Mouse (Mus musculus): ENCODE results near the gene Rlim.

The Rlim gene

DNA sequence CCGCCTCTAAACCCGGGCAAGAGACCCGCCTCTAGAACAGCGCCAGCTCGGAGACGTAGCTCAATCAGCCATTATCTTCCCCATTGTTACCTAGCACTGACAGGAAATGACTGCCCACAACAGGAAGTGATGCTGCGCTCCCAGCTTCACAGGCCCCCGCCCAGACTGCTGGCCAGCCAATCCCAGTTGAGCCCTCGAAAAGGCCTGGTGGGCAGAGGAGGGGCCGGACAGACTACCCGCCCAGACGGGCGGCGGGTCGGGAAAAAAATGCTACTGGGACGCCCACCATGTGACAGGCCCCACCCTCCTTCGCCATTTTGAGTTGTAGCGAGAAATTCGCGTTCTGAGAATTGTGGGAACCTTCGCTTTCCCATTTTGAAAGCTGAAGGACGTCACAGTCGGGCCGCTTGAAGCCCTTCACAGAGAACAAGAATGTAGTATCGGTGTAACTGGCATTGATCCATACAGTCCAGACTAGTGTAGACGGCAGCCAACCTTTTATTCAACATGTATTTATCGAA, at the start of gene Rlim:
Gene Rlim, minus strand, starts transcription at position 116 of the 521 bp plus-strand sequence.
- peak; percentile 91 for DNase-seq (ENCODE audit: low read depth, low spot score)

DNA sequence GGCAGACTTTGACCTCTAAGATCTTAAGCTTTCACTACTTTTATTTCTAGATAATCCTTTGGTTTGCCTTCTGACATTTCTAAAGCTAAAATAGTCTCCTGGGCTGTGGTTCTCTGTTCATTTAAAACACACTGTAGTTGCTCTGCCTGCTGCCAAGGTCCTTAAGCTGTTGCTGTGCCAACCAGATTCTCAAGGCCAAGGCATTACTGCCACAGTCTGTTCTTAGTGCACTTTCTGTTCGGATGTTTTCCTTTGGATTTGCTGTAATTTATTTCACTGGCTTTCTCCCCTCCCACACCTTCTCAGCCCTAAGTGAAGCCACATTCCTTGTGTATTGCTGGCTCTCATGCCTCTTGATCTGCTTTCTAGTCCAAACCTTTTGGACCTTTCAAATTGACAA, 36.1 kb upstream of the Rlim start:
- no peak for DNase-seq (ENCODE audit: low read depth, low spot score)

- DNase-seq (ENCODE audit: low read depth, low spot score): no peak
Measured at GRCm38 (mm10) chrX:104015048-104015447, 34.0 kb upstream of the Rlim start.

- no peak for DNase-seq (ENCODE audit: low read depth, low spot score)
Measured at GRCm38 (mm10) chrX:104013318-104013811, 32.3 kb upstream of the Rlim start.

DNA sequence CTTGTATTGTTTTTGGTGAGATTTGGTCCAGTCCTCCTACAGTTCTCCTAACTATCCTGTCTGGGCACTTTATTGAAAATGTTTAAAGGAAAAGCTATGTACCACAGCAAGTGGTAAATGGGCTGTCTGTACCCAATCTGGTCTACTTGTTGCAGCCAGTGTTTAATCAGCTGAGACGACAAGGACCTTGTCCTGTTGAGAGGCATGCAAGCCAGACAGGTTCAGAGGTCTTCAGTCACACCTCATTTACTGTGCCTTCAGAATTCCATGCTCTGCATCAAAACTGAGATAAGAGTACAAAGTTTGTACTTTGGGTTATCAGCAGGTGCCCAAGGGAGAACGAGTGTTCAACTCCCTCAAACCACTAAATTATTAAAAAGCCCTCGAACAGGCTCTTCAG, 13.7 kb upstream of the Rlim start:
- DNase-seq (ENCODE audit: low read depth, low spot score): no peak

DNA sequence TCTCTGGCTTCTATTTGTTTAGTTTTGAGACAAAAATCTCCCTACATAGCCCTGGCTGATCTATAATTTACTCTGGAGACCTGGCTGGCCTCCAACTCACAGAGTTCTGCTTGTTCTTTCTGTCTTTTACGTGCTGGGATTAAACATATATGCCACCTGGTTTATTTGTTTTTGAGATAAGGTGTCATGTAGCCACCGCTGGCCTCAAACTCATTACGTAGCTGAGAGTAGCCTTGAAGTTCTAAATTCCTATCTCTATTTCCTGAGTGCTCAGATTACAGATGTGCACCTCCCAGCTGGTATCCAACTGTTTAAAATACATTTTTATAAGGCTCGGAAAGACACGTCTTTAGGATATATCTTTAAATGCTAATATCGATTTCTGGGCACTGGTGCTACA, 12.8 kb upstream of the Rlim start:
- DNase-seq (ENCODE audit: low read depth, low spot score): no peak

GRCm38 (mm10) chrX:103991702-103992101, 10.6 kb upstream of the Rlim start:
- no peak for DNase-seq (ENCODE audit: low read depth, low spot score)

- no peak for DNase-seq (ENCODE audit: low read depth, low spot score)
Measured at GRCm38 (mm10) chrX:103990392-103990791, 9.3 kb upstream of the Rlim start.

DNA sequence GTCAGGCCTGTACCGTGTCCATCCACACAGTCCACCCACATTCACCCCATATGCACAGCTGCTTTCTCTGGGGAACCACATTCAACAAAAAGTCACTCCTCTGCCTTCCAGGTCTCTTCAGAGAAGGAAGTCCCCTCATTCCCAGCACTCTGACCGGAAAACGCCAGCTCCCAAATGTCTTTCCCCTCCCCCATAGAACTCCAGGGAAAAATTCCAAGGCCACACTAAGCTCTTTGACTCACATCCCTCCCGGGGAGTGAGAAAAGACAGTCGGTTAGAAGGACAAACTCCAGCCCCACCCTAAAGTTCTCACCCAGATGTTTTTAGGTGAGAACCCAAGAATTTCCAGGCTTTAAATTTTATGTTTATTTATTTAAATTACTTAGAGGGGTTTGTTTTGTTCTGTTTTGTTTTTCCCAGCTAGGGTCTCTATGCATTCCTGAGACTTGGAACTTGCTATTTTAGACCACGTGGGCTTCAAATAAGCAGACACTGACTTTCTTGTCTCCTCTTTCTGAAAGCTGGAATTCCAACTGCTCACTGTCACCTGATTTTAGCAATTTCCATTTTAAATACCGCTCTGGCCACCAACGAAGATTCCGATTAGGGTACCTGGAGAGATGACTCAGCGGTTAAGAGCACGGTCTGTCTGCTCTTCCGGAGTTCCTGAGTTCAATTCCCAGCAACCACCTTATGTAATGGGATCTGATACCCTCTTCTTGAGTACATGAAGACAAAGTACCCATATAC, 6.3 kb upstream of the Rlim start:
- DNase-seq (ENCODE audit: low read depth, low spot score): peak; percentile 30

DNA sequence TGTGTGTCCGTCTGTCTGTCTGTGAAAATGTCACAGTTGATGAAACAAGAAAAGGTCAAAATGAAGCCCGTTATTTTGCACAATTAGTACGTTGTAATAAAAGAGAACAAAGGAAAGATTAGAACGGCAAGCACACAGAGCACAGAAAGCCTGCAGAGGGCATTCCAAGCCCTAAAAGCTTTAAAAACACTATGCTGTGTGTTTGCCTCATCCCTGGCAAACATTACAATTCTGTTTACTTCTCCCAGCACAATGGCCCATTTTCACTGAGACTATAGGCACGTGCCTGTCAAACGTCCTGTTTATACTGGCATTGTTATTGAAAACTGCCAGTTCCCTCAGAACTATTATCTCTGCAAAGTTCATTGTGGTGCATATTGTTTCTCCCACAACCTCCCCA, 5.1 kb upstream of the Rlim start:
- DNase-seq (ENCODE audit: low read depth, low spot score): no peak

DNA sequence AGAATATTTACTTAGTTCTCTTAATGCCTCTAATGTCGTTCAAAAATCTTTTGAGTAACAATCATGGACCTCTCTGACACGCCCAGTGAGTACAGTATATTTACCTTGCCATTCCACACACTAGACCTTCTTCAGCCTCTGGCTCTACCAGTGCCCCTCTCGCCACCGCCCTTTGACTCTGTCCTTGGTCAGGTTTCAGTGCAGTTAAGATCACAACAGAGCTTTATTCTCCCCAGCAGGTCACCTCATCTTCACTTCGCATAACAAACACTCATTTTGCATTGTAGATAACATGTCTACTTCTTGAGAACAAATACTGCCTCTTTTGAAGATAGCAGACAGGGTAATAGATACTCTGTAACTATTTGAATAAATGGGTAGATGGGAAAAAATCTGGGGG, 3.9 kb upstream of the Rlim start:
- no peak for DNase-seq (ENCODE audit: low read depth, low spot score)

DNA sequence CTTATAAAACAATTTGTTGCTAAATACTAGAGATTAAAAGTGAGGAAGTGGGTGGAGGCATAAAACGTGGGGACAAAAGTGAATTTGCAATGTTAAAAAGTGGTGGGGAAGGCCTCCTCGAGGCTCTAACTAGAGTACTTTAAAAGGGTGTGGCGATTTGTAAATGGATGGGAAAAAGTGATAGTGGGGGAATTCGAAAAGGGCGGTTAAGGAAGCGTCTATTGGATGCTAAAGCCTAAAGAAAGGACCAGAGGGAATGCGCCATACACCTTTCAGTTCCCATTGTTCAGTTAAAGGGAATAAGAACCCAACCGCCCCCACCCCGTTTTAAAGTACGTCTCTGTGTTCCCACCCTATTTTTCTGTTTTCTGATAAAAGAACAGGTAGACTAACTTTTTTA, 722 bp upstream of the Rlim start:
- DNase-seq (ENCODE audit: low read depth, low spot score): no peak

DNA sequence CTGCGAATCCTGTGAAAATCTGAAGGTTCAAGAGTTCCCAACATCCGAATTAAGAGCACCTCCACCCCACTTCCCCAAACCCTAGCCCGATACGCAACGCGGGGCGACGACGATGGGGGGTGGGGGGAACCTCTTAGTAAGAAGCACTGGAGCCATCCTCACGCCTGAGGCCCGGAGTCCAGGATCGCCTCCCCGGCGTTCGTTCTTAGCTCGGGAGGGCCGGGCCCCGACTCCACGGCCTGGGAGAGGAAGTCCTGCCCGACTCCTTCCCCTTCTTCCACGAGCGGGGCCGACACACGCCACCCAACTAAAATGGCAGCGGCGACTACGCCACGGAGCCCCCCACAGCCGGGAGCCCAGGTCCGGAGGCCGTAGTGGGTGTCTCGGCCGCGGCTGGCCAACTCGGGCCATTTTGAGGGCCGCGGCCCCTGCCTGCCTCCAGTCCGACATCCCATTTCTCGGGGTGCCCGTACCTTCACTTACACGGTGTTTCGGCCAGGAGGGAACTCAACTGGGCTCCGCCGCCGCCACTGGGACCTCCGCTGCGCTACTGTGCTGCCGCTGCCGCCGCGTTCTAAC, 405 bp downstream of the Rlim start:
- DNase-seq (ENCODE audit: low read depth, low spot score): no peak

GRCm38 (mm10) chrX:103980036-103980435, 1.0 kb downstream of the Rlim start:
- peak; percentile 53 for DNase-seq (ENCODE audit: low read depth, low spot score)

DNA sequence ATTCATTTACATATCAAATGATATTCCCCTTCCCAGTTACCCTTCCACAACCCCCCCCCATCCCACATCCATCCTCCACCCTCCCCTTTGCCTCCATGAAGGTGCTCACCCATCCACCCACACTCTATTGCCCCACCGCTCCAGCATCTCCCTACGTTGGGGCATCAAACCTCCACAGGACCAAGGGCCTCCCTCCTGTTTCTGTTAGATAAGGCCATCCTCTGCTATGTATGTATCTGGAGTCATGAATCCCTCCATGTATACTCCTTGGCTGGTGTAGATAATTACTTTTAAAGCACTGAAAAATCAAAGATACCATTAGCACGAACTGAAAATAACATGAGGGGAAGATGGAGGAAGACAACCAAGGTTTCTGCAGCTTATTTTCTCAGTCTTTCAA, 41.4 kb downstream of the Rlim start:
- DNase-seq (ENCODE audit: low read depth, low spot score): no peak

DNA sequence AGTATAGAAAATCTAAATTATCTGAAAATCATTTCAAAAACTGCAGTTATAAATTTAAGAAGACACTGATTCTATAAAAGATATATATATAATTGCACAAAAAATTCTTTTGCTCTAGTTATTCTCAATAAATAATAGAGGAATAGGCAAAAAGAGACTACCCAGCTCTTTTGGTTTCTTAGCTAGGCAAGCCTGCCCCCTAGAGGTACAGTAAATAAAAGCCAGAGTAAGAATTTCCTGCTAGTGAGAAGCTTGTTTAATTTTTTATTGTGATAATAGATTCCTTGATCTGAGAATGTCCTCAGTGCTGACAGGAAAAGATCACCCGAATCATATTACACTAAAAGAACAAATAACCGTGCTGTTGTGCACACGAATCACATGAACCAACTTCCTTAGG, 43.8 kb downstream of the Rlim start:
- DNase-seq (ENCODE audit: low read depth, low spot score): no peak

GRCm38 (mm10) chrX:103922436-103922835, 58.6 kb downstream of the Rlim start:
- DNase-seq (ENCODE audit: low read depth, low spot score): peak; percentile 18

GRCm38 (mm10) chrX:103918954-103919353, 62.1 kb downstream of the Rlim start:
- DNase-seq (ENCODE audit: low read depth, low spot score): no peak

- peak; percentile 57 for DNase-seq (ENCODE audit: low read depth, low spot score)
Measured at GRCm38 (mm10) chrX:103914790-103915189, 66.3 kb downstream of the Rlim start.
